Mouse (Mus musculus): ENCODE measurements around the gene Fosl1. TPM values are rescaled to one million over a fixed set of nuclear protein-coding genes. Genes with fewer than 3 reads are reported as not detected.
A peak's percentile ranks its signal among the peaks of the same experiment; 100 is the strongest.

Fosl1 gene
- polyA plus RNA-seq, 1 experiment from 2014 or later: not detected

- H3K4me2 ChIP-seq (ENCODE audit: low read length): no peak overlapping the region
- H3K4me3 ChIP-seq (ENCODE audit: low read depth, low read length): no peak overlapping the region
- H3K9me3 ChIP-seq (replicated peaks; ENCODE audit: control insufficient read depth, low read length, poor library complexity, severe bottlenecking): no peaks in the 10 kb centered on the region
- no peak for ATAC-seq
- no peaks in the 10 kb centered on the region for H3K36me3 ChIP-seq (ENCODE audit: control insufficient read depth, insufficient read depth, low read length)
- H3K27ac ChIP-seq (ENCODE audit: low read length): no peak overlapping the region
- WGBS: 47% methylated on average over 5 of the region's 5 CpGs
- no peak overlapping the region for H3K9ac ChIP-seq (ENCODE audit: low read depth, low read length)
- peaks cover 12% of the 10 kb centered on the region for H3K4me1 ChIP-seq (ENCODE audit: control insufficient read depth, insufficient read depth, low read length)
- H3K27me3 ChIP-seq (ENCODE audit: control insufficient read depth, insufficient read depth, low read depth, low read length): no peaks in the 10 kb centered on the region
Observed at GRCm38 (mm10) chr19:5471846-5472245, 24.5 kb downstream of the Fosl1 start.

GRCm38 (mm10) chr19:5472857-5473256, 25.5 kb downstream of the Fosl1 start:
- no peak overlapping the region for H3K27ac ChIP-seq (ENCODE audit: low read length)
- WGBS: 81% methylated on average over 3 of the region's 3 CpGs
- H3K4me1 ChIP-seq (ENCODE audit: control insufficient read depth, insufficient read depth, low read length): peaks cover 12% of the 10 kb centered on the region
- no peaks in the 10 kb centered on the region for H3K36me3 ChIP-seq (ENCODE audit: control insufficient read depth, insufficient read depth, low read length)
- H3K4me2 ChIP-seq (ENCODE audit: low read length): no peak overlapping the region
- ATAC-seq: no peak
- no peak overlapping the region for H3K9ac ChIP-seq (ENCODE audit: low read depth, low read length)
- no peak overlapping the region for H3K4me3 ChIP-seq (ENCODE audit: low read depth, low read length)
- H3K27me3 ChIP-seq (ENCODE audit: control insufficient read depth, insufficient read depth, low read depth, low read length): no peaks in the 10 kb centered on the region
- no peaks in the 10 kb centered on the region for H3K9me3 ChIP-seq (replicated peaks; ENCODE audit: control insufficient read depth, low read length, poor library complexity, severe bottlenecking)

- peak; percentile 55 for ATAC-seq
- H3K4me2 ChIP-seq (ENCODE audit: low read length): peak within 1 kb of the TSS; percentile 99
- WGBS: 2% methylated on average over 22 of the region's 22 CpGs
Observed at GRCm38 (mm10) chr19:5473720-5474119, 26.4 kb downstream of the Fosl1 start, which contains the start of gene Efemp2. Gene Efemp2 (plus strand): TSS chr19:5473954.

GRCm38 (mm10) chr19:5474281-5475068, 27.1 kb downstream of the Fosl1 start:
- Histone ChIP-seq H3K9me3 (replicated peaks; ENCODE audit: control insufficient read depth, low read length, poor library complexity, severe bottlenecking) (no peaks in the 10 kb centered on the region), H3K4me1 (ENCODE audit: control insufficient read depth, insufficient read depth, low read length) (peaks cover 12% of the 10 kb centered on the region), H3K4me2 (ENCODE audit: low read length) (peak overlapping the region; percentile 99), H3K27ac (ENCODE audit: low read length) (peak overlapping the region; percentile 45), H3K9ac (ENCODE audit: low read depth, low read length) (peak overlapping the region; percentile 84), H3K36me3 (ENCODE audit: control insufficient read depth, insufficient read depth, low read length) (peaks cover 3% of the 10 kb centered on the region; the same call in 1 of the 2 replicates), H3K27me3 (ENCODE audit: control insufficient read depth, insufficient read depth, low read depth, low read length) (no peaks in the 10 kb centered on the region), H3K4me3 (ENCODE audit: low read depth, low read length) (peak overlapping the region; percentile 62)
- under 1% methylated on average over 62 of the region's 68 CpGs for WGBS
- peak; percentile 72 for ATAC-seq

More at GRCm38 (mm10) chr19:5473720-5474119, 26.4 kb downstream of the Fosl1 start, which contains the start of gene Efemp2:
- H3K36me3 ChIP-seq (ENCODE audit: control insufficient read depth, insufficient read depth, low read length): peaks cover 3% of the 10 kb centered on the region; the same call in 1 of the 2 replicates
- H3K9me3 ChIP-seq (replicated peaks; ENCODE audit: control insufficient read depth, low read length, poor library complexity, severe bottlenecking): no peaks in the 10 kb centered on the region
- H3K27ac ChIP-seq (ENCODE audit: low read length): peak within 1 kb of the TSS; percentile 45; the same call in 1 of the 2 replicates
- no peaks in the 10 kb centered on the region for H3K27me3 ChIP-seq (ENCODE audit: control insufficient read depth, insufficient read depth, low read depth, low read length)
- peaks cover 12% of the 10 kb centered on the region for H3K4me1 ChIP-seq (ENCODE audit: control insufficient read depth, insufficient read depth, low read length)
- peak within 1 kb of the TSS; percentile 62 for H3K4me3 ChIP-seq (ENCODE audit: low read depth, low read length)
- peak within 1 kb of the TSS; percentile 84 for H3K9ac ChIP-seq (ENCODE audit: low read depth, low read length)

GRCm38 (mm10) chr19:5475069-5475714, 27.8 kb downstream of the Fosl1 start:
- Histone ChIP-seq H3K4me3 (ENCODE audit: low read depth, low read length) (peak overlapping the region; percentile 62), H3K4me2 (ENCODE audit: low read length) (peak overlapping the region; percentile 99), H3K4me1 (ENCODE audit: control insufficient read depth, insufficient read depth, low read length) (peaks cover 12% of the 10 kb centered on the region), H3K9me3 (replicated peaks; ENCODE audit: control insufficient read depth, low read length, poor library complexity, severe bottlenecking) (no peaks in the 10 kb centered on the region), H3K9ac (ENCODE audit: low read depth, low read length) (peak overlapping the region; percentile 84), H3K27me3 (ENCODE audit: control insufficient read depth, insufficient read depth, low read depth, low read length) (no peaks in the 10 kb centered on the region), H3K27ac (ENCODE audit: low read length) (peak overlapping the region; percentile 45), H3K36me3 (ENCODE audit: control insufficient read depth, insufficient read depth, low read length) (peaks cover 5% of the 10 kb centered on the region; the same call in 1 of the 2 replicates)
- WGBS: 19% methylated on average over 13 of the region's 13 CpGs
- no peak for ATAC-seq

- H3K27ac ChIP-seq (ENCODE audit: low read length): no peak overlapping the region
- no peak for ATAC-seq
- WGBS: 87% methylated on average over 10 of the region's 10 CpGs
- H3K4me2 ChIP-seq (ENCODE audit: low read length): no peak overlapping the region
- H3K9me3 ChIP-seq (replicated peaks; ENCODE audit: control insufficient read depth, low read length, poor library complexity, severe bottlenecking): no peaks in the 10 kb centered on the region
- peaks cover 11% of the 10 kb centered on the region; the same call in 1 of the 2 replicates for H3K36me3 ChIP-seq (ENCODE audit: control insufficient read depth, insufficient read depth, low read length)
- H3K9ac ChIP-seq (ENCODE audit: low read depth, low read length): no peak overlapping the region
- H3K27me3 ChIP-seq (ENCODE audit: control insufficient read depth, insufficient read depth, low read depth, low read length): no peaks in the 10 kb centered on the region
- peaks cover 12% of the 10 kb centered on the region for H3K4me1 ChIP-seq (ENCODE audit: control insufficient read depth, insufficient read depth, low read length)
- no peak overlapping the region for H3K4me3 ChIP-seq (ENCODE audit: low read depth, low read length)
Observed at GRCm38 (mm10) chr19:5477004-5477667, 29.8 kb downstream of the Fosl1 start.

GRCm38 (mm10) chr19:5477668-5478300, 30.4 kb downstream of the Fosl1 start:
- peaks cover 12% of the 10 kb centered on the region for H3K4me1 ChIP-seq (ENCODE audit: control insufficient read depth, insufficient read depth, low read length)
- H3K4me3 ChIP-seq (ENCODE audit: low read depth, low read length): no peak overlapping the region
- H3K4me2 ChIP-seq (ENCODE audit: low read length): no peak overlapping the region
- peaks cover 17% of the 10 kb centered on the region for H3K36me3 ChIP-seq (ENCODE audit: control insufficient read depth, insufficient read depth, low read length)
- WGBS: 92% methylated on average over 18 of the region's 18 CpGs
- no peak for ATAC-seq
- H3K27me3 ChIP-seq (ENCODE audit: control insufficient read depth, insufficient read depth, low read depth, low read length): no peaks in the 10 kb centered on the region
- H3K9ac ChIP-seq (ENCODE audit: low read depth, low read length): no peak overlapping the region
- no peaks in the 10 kb centered on the region for H3K9me3 ChIP-seq (replicated peaks; ENCODE audit: control insufficient read depth, low read length, poor library complexity, severe bottlenecking)
- H3K27ac ChIP-seq (ENCODE audit: low read length): no peak overlapping the region

- Histone ChIP-seq H3K9ac (ENCODE audit: low read depth, low read length) (no peak overlapping the region), H3K4me2 (ENCODE audit: low read length) (no peak overlapping the region), H3K4me3 (ENCODE audit: low read depth, low read length) (no peak overlapping the region), H3K27ac (ENCODE audit: low read length) (no peak overlapping the region), H3K36me3 (ENCODE audit: control insufficient read depth, insufficient read depth, low read length) (peaks cover 30% of the 10 kb centered on the region), H3K9me3 (replicated peaks; ENCODE audit: control insufficient read depth, low read length, poor library complexity, severe bottlenecking) (no peaks in the 10 kb centered on the region), H3K27me3 (ENCODE audit: control insufficient read depth, insufficient read depth, low read depth, low read length) (no peaks in the 10 kb centered on the region), H3K4me1 (ENCODE audit: control insufficient read depth, insufficient read depth, low read length) (peaks cover 7% of the 10 kb centered on the region)
- WGBS: 89% methylated on average over 10 of the region's 10 CpGs
- no peak for ATAC-seq
Observed at GRCm38 (mm10) chr19:5480016-5480415, 32.7 kb downstream of the Fosl1 start.
